Mouse (Mus musculus): Measurements from ENCODE around the gene Eaf2. TPM values are rescaled to one million over a fixed set of nuclear protein-coding genes. Genes with fewer than 3 reads are reported as not detected.

Eaf2 gene
- polyA plus RNA-seq, 1 experiment from 2014 or later = 2.3 TPM

- 5% methylated on average over 11 of the region's 11 CpGs for WGBS
- ATAC-seq (ENCODE audit: insufficient number of reproducible peaks, insufficient read depth, low FRiP score, low TSS enrichment, low read depth) = 0 out of 2 replicates have a peak, but pooled peaks have one; percentile 18
- H3K9ac ChIP-seq = peak overlapping the region; percentile 92
These were observed 46.0 kb downstream of the Eaf2 start for GRCm38 (mm10) chr16:36828820-36829219.

DNA sequence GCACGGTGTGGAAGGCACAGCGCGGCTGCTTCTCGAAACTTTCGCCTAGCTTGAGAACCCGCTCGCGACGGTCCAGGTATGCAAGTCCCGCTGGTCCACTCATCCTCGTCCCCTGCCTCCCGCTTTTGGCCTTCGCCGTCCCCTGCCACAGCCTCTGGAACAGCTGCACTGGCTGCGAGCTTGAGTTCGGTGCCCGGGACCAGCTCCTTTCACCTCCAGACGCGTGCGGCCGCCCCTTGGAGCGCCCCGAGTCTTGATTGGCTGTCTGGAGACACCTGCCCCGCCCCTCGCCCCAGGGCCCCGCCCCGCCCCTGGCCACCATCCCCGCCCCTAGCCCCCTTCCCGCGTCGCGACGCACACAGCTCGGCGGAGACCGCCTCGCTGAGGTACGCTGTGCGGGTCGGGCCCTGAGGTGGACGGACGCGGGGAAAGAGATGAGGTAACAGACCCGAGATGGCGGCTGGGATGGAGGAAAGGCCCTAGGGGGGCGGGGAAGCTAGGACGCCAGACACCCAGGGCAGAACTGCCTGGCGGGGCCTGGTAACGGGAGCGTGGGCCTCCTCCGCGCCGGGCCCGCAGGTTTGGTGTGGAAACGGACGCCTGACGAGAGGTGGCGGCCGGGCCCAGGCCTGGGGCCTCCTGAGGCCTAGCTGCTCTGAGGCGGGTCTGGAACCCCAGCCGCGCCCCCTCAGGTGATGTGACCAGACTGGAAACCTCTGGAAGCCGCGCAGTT lies 46.6 kb downstream of the Eaf2 start, which contains the start of gene Iqcb1:
TSS of gene Iqcb1 (plus strand) at position 332 of the 733 bp plus-strand sequence.
- WGBS = under 1% methylated on average over 63 of the region's 64 CpGs
- peak within 1 kb of the TSS; percentile 68; the same call in 1 of the 2 replicates for H3K27ac ChIP-seq
- peak; percentile 97 for ATAC-seq (ENCODE audit: insufficient number of reproducible peaks, insufficient read depth, low FRiP score, low TSS enrichment, low read depth)

More at GRCm38 (mm10) chr16:36828820-36829219, 46.0 kb downstream of the Eaf2 start:
- Histone ChIP-seq H3K4me2 (peak overlapping the region; percentile 77), H3K4me1 (peaks cover 8% of the 10 kb centered on the region), H3K27me3 (no peaks in the 10 kb centered on the region), H3K36me3 (no peaks in the 10 kb centered on the region; the same call in 1 of the 2 replicates), H3K27ac (no peak overlapping the region), H3K9me3 (no peaks in the 10 kb centered on the region), H3K4me3 (peak overlapping the region; percentile 91)

GRCm38 (mm10) chr16:36827611-36828053 lies 47.2 kb downstream of the Eaf2 start:
- Histone ChIP-seq H3K4me1 (peaks cover 8% of the 10 kb centered on the region), H3K27ac (no peak overlapping the region), H3K9me3 (no peaks in the 10 kb centered on the region), H3K4me2 (peak overlapping the region; percentile 77), H3K27me3 (no peaks in the 10 kb centered on the region), H3K9ac (peak overlapping the region; percentile 92), H3K36me3 (no peaks in the 10 kb centered on the region), H3K4me3 (peak overlapping the region; percentile 91)
- 4% methylated on average over 11 of the region's 11 CpGs for WGBS
- ATAC-seq (ENCODE audit: insufficient number of reproducible peaks, insufficient read depth, low FRiP score, low TSS enrichment, low read depth) = no peak; the same call in 1 of the 2 replicates

More for the DNA sequence above, 46.6 kb downstream of the Eaf2 start, which contains the start of gene Iqcb1:
- peak within 1 kb of the TSS; percentile 91 for H3K4me3 ChIP-seq
- H3K4me1 ChIP-seq = peaks cover 8% of the 10 kb centered on the region
- H3K4me2 ChIP-seq = peak within 1 kb of the TSS; percentile 77
- peak within 1 kb of the TSS; percentile 92 for H3K9ac ChIP-seq
- H3K27me3 ChIP-seq = no peaks in the 10 kb centered on the region
- H3K36me3 ChIP-seq = no peaks in the 10 kb centered on the region
- no peaks in the 10 kb centered on the region for H3K9me3 ChIP-seq

DNA sequence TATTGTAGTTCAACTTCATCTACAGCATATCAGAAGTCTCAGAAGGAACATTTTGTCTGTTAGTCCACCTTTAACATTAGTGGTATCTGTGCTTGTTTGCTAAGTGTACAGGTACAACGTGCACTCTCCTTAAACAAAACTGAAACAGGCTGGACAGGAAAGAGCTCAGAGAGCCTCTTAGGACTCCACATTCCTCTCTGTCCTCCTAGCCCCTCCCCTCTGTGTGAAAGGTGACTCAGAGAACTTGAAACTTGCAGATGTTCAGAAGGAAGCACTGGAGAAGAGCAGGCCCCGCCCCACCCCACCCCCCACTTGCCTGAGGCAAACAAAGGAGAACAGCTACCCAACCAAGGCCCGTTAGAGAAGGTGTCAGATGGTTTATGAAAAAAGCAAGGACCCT lies 53.3 kb downstream of the Eaf2 start:
- Histone ChIP-seq H3K4me2 (no peak overlapping the region), H3K27ac (no peak overlapping the region), H3K9ac (no peak overlapping the region), H3K4me1 (0 out of 2 replicates have a peak, but pooled peaks cover 4% of the 10 kb centered on the region), H3K36me3 (no peaks in the 10 kb centered on the region), H3K27me3 (no peaks in the 10 kb centered on the region), H3K4me3 (no peak overlapping the region), H3K9me3 (no peaks in the 10 kb centered on the region)
- 0 out of 2 replicates have a peak, but pooled peaks have one; percentile 59 for ATAC-seq (ENCODE audit: insufficient number of reproducible peaks, insufficient read depth, low FRiP score, low TSS enrichment, low read depth)
- 5% methylated on average over 3 of the region's 3 CpGs for WGBS

DNA sequence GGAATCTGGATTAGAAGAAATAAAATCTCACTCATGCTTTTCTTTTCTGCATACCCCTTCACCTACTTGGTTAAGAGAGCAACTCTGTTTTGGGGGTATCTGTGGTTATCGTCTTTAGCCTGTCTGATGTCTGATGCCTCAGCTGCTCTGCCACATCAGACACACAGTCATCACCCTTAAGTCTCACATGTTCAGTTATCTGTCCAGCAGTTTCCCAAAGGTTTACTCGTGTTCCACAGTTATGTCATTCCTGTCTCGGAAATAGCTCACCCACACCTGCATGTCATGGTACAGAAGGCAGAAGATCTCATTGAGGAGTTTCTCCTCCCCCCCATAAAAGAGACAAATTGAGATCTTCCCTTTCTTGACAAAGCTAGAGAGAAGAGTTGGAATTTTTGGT lies 54.1 kb downstream of the Eaf2 start:
- no peak overlapping the region for H3K9ac ChIP-seq
- 69% methylated on average over 3 of the region's 3 CpGs for WGBS
- no peaks in the 10 kb centered on the region for H3K27me3 ChIP-seq
- H3K4me2 ChIP-seq = no peak overlapping the region
- H3K4me3 ChIP-seq = no peak overlapping the region
- no peaks in the 10 kb centered on the region for H3K36me3 ChIP-seq
- no peak for ATAC-seq (ENCODE audit: insufficient number of reproducible peaks, insufficient read depth, low FRiP score, low TSS enrichment, low read depth)
- H3K4me1 ChIP-seq = 0 out of 2 replicates have a peak, but pooled peaks cover 4% of the 10 kb centered on the region
- H3K9me3 ChIP-seq = no peaks in the 10 kb centered on the region
- H3K27ac ChIP-seq = no peak overlapping the region

DNA sequence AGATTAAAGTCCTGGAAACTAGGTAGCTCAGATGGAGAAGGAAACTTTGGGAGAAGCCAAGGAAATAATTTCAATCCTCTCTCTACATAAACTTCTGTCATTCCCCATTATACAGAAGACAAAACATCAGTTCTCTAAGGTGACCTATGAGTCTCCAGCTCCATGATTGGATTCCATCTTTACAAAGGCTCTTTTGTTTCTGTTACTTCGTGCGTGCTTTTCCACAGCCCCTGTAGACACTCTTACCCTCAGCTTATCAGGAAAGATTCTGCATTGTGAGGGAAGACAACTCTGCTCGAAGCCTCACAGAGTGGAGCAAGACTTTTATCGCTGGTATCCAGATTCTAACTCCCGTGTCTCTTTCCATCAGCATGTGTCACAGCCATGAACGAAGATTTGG lies 54.8 kb downstream of the Eaf2 start:
- no peaks in the 10 kb centered on the region for H3K36me3 ChIP-seq
- 0 out of 2 replicates have a peak, but pooled peaks cover 4% of the 10 kb centered on the region for H3K4me1 ChIP-seq
- no peak overlapping the region for H3K4me3 ChIP-seq
- no peak overlapping the region for H3K9ac ChIP-seq
- no peaks in the 10 kb centered on the region for H3K27me3 ChIP-seq
- no peak overlapping the region for H3K4me2 ChIP-seq
- ATAC-seq (ENCODE audit: insufficient number of reproducible peaks, insufficient read depth, low FRiP score, low TSS enrichment, low read depth) = no peak
- no peak overlapping the region for H3K27ac ChIP-seq
- WGBS = 54% methylated on average over 6 of the region's 6 CpGs
- H3K9me3 ChIP-seq = no peaks in the 10 kb centered on the region

GRCm38 (mm10) chr16:36817321-36817926 lies 57.4 kb downstream of the Eaf2 start:
- H3K4me3 ChIP-seq = no peak overlapping the region
- H3K9me3 ChIP-seq = no peaks in the 10 kb centered on the region
- ATAC-seq (ENCODE audit: insufficient number of reproducible peaks, insufficient read depth, low FRiP score, low TSS enrichment, low read depth) = peak; percentile 43; the same call in 1 of the 2 replicates
- H3K27me3 ChIP-seq = no peaks in the 10 kb centered on the region
- H3K27ac ChIP-seq = no peak overlapping the region
- H3K4me1 ChIP-seq = 0 out of 2 replicates have a peak, but pooled peaks cover 4% of the 10 kb centered on the region
- no peak overlapping the region for H3K4me2 ChIP-seq
- 20% methylated on average over 7 of the region's 7 CpGs for WGBS
- no peaks in the 10 kb centered on the region for H3K36me3 ChIP-seq
- H3K9ac ChIP-seq = no peak overlapping the region

- Histone ChIP-seq H3K4me3 (no peak overlapping the region), H3K27me3 (no peaks in the 10 kb centered on the region), H3K9me3 (no peaks in the 10 kb centered on the region), H3K9ac (no peak overlapping the region), H3K4me2 (no peak overlapping the region), H3K27ac (no peak overlapping the region), H3K36me3 (no peaks in the 10 kb centered on the region), H3K4me1 (0 out of 2 replicates have a peak, but pooled peaks cover 4% of the 10 kb centered on the region)
- no peak for ATAC-seq (ENCODE audit: insufficient number of reproducible peaks, insufficient read depth, low FRiP score, low TSS enrichment, low read depth)
These were observed 57.9 kb downstream of the Eaf2 start for GRCm38 (mm10) chr16:36816916-36817315.

- Histone ChIP-seq H3K4me3 (no peak overlapping the region), H3K27ac (no peak overlapping the region), H3K9ac (no peak overlapping the region), H3K27me3 (no peaks in the 10 kb centered on the region), H3K4me1 (no peaks in the 10 kb centered on the region), H3K36me3 (no peaks in the 10 kb centered on the region), H3K9me3 (no peaks in the 10 kb centered on the region), H3K4me2 (no peak overlapping the region)
- no peak for ATAC-seq (ENCODE audit: insufficient number of reproducible peaks, insufficient read depth, low FRiP score, low TSS enrichment, low read depth)
- WGBS = 55% methylated on average over 3 of the region's 3 CpGs
These were observed 61.1 kb downstream of the Eaf2 start for GRCm38 (mm10) chr16:36813680-36814079.

GRCm38 (mm10) chr16:36808616-36809015 lies 66.2 kb downstream of the Eaf2 start:
- Histone ChIP-seq H3K9me3 (no peaks in the 10 kb centered on the region), H3K4me2 (no peak overlapping the region), H3K27ac (no peak overlapping the region), H3K4me3 (no peak overlapping the region), H3K36me3 (no peaks in the 10 kb centered on the region), H3K27me3 (no peaks in the 10 kb centered on the region), H3K4me1 (no peaks in the 10 kb centered on the region), H3K9ac (no peak overlapping the region)
- ATAC-seq (ENCODE audit: insufficient number of reproducible peaks, insufficient read depth, low FRiP score, low TSS enrichment, low read depth) = no peak
- WGBS = 85% methylated on average over 3 of the region's 3 CpGs

DNA sequence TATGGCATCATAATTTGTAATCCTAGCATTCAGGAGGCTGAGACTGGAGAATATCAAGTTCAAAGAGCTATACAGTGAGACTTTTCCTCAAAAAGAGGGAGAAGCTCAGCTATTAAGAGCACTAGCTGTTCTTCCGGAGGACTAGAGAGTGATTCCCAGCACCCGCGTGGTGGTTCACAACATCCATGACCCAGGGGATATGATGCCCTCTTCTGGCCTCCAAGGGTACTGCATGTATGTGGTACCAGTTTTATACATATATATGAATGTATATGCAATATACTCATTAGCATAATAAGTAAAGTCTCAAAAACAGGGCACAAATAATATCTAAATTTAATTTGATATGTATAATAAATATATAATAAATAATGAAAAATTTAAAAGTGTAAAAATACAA lies 72.4 kb downstream of the Eaf2 start:
- Histone ChIP-seq H3K36me3 (no peaks in the 10 kb centered on the region), H3K9ac (no peak overlapping the region), H3K4me1 (no peaks in the 10 kb centered on the region), H3K4me2 (no peak overlapping the region), H3K9me3 (no peaks in the 10 kb centered on the region), H3K27ac (no peak overlapping the region), H3K27me3 (no peaks in the 10 kb centered on the region), H3K4me3 (no peak overlapping the region)
- 88% methylated on average over 3 of the region's 3 CpGs for WGBS
- ATAC-seq (ENCODE audit: insufficient number of reproducible peaks, insufficient read depth, low FRiP score, low TSS enrichment, low read depth) = no peak

Data from embryonic facial prominence, embryonic 13.5 days (tissue).